Mouse (Mus musculus): Measurements from ENCODE around the gene Efna1. TPM values are rescaled to one million over a fixed set of nuclear protein-coding genes. Genes with fewer than 3 reads are reported as not detected.
A peak's percentile ranks its signal among the peaks of the same experiment; 100 is the strongest.

The Efna1 gene
- total and polyA plus RNA-seq, 2 experiments from 2014 or later, result 5.9 to 10.9 TPM

GRCm38 (mm10) chr3:89229276-89229675 lies 51.7 kb downstream of the Efna1 start:
- H3K27ac ChIP-seq, result no peak overlapping the region

GRCm38 (mm10) chr3:89228836-89229235 lies 52.1 kb downstream of the Efna1 start, which contains the start of gene Muc1:
Gene Muc1, plus strand, starts transcription at chr3:89229057.
- Histone ChIP-seq H3K9ac (replicated peaks; ENCODE audit: low read length) (peak within 1 kb of the TSS; percentile 45), H3K27ac (peak within 1 kb of the TSS; percentile 78), H3K4me2 (ENCODE audit: low read depth, low read length) (peak within 1 kb of the TSS; percentile 68), H3K4me3 (ENCODE audit: low read length) (peak within 1 kb of the TSS; percentile 40), H3K27me3 (ENCODE audit: insufficient read depth, low read length) (no peaks in the 10 kb centered on the region), H3K9me3 (ENCODE audit: low read length) (no peaks in the 10 kb centered on the region), H3K4me1 (ENCODE audit: insufficient read depth, low read length) (peaks cover 12% of the 10 kb centered on the region; the same call in 1 of the 2 replicates), H3K36me3 (ENCODE audit: insufficient read depth, low read length) (no peaks in the 10 kb centered on the region)
- no peak for DNase-seq (ENCODE audit: low spot score)
- no peak for TF ChIP-seq CTCF (IDR thresholded peaks at IDR 0.05; ENCODE audit: low read depth)
- no peak for ATAC-seq
- WGBS, result 36% methylated on average over 10 of the region's 10 CpGs

More at GRCm38 (mm10) chr3:89229276-89229675, 51.7 kb downstream of the Efna1 start:
- Histone ChIP-seq H3K9ac (replicated peaks; ENCODE audit: low read length) (0 out of 2 replicates have a peak overlapping the region, but pooled peaks have one; percentile 17), H3K4me3 (ENCODE audit: low read length) (no peak overlapping the region), H3K4me1 (ENCODE audit: insufficient read depth, low read length) (peaks cover 12% of the 10 kb centered on the region; the same call in 1 of the 2 replicates), H3K27me3 (ENCODE audit: insufficient read depth, low read length) (no peaks in the 10 kb centered on the region), H3K4me2 (ENCODE audit: low read depth, low read length) (no peak overlapping the region), H3K36me3 (ENCODE audit: insufficient read depth, low read length) (no peaks in the 10 kb centered on the region; the same call in 1 of the 2 replicates), H3K9me3 (ENCODE audit: low read length) (no peaks in the 10 kb centered on the region)
- DNase-seq (ENCODE audit: low spot score) (no peak), ATAC-seq (no peak)
- 57% methylated on average over 4 of the region's 4 CpGs for WGBS
- no peak for TF ChIP-seq CTCF (IDR thresholded peaks at IDR 0.05; ENCODE audit: low read depth)

GRCm38 (mm10) chr3:89228180-89228549 lies 52.8 kb downstream of the Efna1 start:
- peak overlapping the region; percentile 68 for H3K4me2 ChIP-seq (ENCODE audit: low read depth, low read length)

GRCm38 (mm10) chr3:89227307-89228179 lies 53.4 kb downstream of the Efna1 start:
- Histone ChIP-seq H3K9ac (replicated peaks; ENCODE audit: low read length) (peak overlapping the region; percentile 45), H3K4me1 (ENCODE audit: insufficient read depth, low read length) (peaks cover 12% of the 10 kb centered on the region; the same call in 1 of the 2 replicates), H3K27ac (peak overlapping the region; percentile 78), H3K4me2 (ENCODE audit: low read depth, low read length) (peak overlapping the region; percentile 68), H3K27me3 (ENCODE audit: insufficient read depth, low read length) (no peaks in the 10 kb centered on the region), H3K36me3 (ENCODE audit: insufficient read depth, low read length) (no peaks in the 10 kb centered on the region), H3K4me3 (ENCODE audit: low read length) (peak overlapping the region; percentile 40), H3K9me3 (ENCODE audit: low read length) (no peaks in the 10 kb centered on the region)
- TF ChIP-seq CTCF (IDR thresholded peaks at IDR 0.05; ENCODE audit: low read depth), result no peak
- peak; percentile 95 for DNase-seq (ENCODE audit: low spot score)
- ATAC-seq, result peak; percentile 81
- 8% methylated on average over 41 of the region's 41 CpGs for WGBS

More at GRCm38 (mm10) chr3:89228180-89228549, 52.8 kb downstream of the Efna1 start:
- peak overlapping the region; percentile 78; the same call in 1 of the 2 replicates for H3K27ac ChIP-seq
- H3K36me3 ChIP-seq (ENCODE audit: insufficient read depth, low read length), result no peaks in the 10 kb centered on the region
- TF ChIP-seq CTCF (IDR thresholded peaks at IDR 0.05; ENCODE audit: low read depth), result peak; percentile 94
- H3K9ac ChIP-seq (replicated peaks; ENCODE audit: low read length), result peak overlapping the region; percentile 45
- H3K27me3 ChIP-seq (ENCODE audit: insufficient read depth, low read length), result no peaks in the 10 kb centered on the region
- H3K4me1 ChIP-seq (ENCODE audit: insufficient read depth, low read length), result peaks cover 12% of the 10 kb centered on the region; the same call in 1 of the 2 replicates
- no peaks in the 10 kb centered on the region for H3K9me3 ChIP-seq (ENCODE audit: low read length)
- peak; percentile 39; the same call in 1 of the 2 replicates for ATAC-seq
- DNase-seq (ENCODE audit: low spot score), result peak; percentile 91
- WGBS, result 1% methylated on average over 19 of the region's 20 CpGs
- peak overlapping the region; percentile 40 for H3K4me3 ChIP-seq (ENCODE audit: low read length)

- TF ChIP-seq CTCF (IDR thresholded peaks at IDR 0.05; ENCODE audit: low read depth), result no peak
- no peak for ATAC-seq
- H3K4me3 ChIP-seq (ENCODE audit: low read length), result peak within 1 kb of the TSS; percentile 40
- H3K27me3 ChIP-seq (ENCODE audit: insufficient read depth, low read length), result no peaks in the 10 kb centered on the region
- 7% methylated on average over 21 of the region's 21 CpGs for WGBS
- peak within 1 kb of the TSS; percentile 78 for H3K27ac ChIP-seq
- peak within 1 kb of the TSS; percentile 45 for H3K9ac ChIP-seq (replicated peaks; ENCODE audit: low read length)
- peak within 1 kb of the TSS; percentile 68 for H3K4me2 ChIP-seq (ENCODE audit: low read depth, low read length)
- H3K36me3 ChIP-seq (ENCODE audit: insufficient read depth, low read length), result no peaks in the 10 kb centered on the region
- H3K9me3 ChIP-seq (ENCODE audit: low read length), result no peaks in the 10 kb centered on the region
- DNase-seq (ENCODE audit: low spot score), result no peak
- H3K4me1 ChIP-seq (ENCODE audit: insufficient read depth, low read length), result peaks cover 12% of the 10 kb centered on the region; the same call in 1 of the 2 replicates
Measured at GRCm38 (mm10) chr3:89226900-89227299, 54.0 kb downstream of the Efna1 start, which contains the start of gene Mtx1. Gene Mtx1, minus strand, starts transcription at chr3:89227088.

- Histone ChIP-seq H3K9ac (replicated peaks; ENCODE audit: low read length) (peak overlapping the region; percentile 41), H3K36me3 (ENCODE audit: insufficient read depth, low read length) (no peaks in the 10 kb centered on the region), H3K4me3 (ENCODE audit: low read length) (peak overlapping the region; percentile 40), H3K27me3 (ENCODE audit: insufficient read depth, low read length) (no peaks in the 10 kb centered on the region), H3K4me2 (ENCODE audit: low read depth, low read length) (peak overlapping the region; percentile 68), H3K27ac (peak overlapping the region; percentile 78), H3K9me3 (ENCODE audit: low read length) (no peaks in the 10 kb centered on the region), H3K4me1 (ENCODE audit: insufficient read depth, low read length) (peaks cover 12% of the 10 kb centered on the region; the same call in 1 of the 2 replicates)
- DNase-seq (ENCODE audit: low spot score) (no peak), ATAC-seq (no peak)
- WGBS, result 17% methylated on average over 11 of the region's 11 CpGs
- no peak for TF ChIP-seq CTCF (IDR thresholded peaks at IDR 0.05; ENCODE audit: low read depth)
Measured at GRCm38 (mm10) chr3:89226361-89226760, 54.6 kb downstream of the Efna1 start.
